Mouse (Mus musculus): ENCODE data around the gene L3mbtl1.

GRCm38 (mm10) chr2:162976001-162976400 is 32.7 kb downstream of the L3mbtl1 start:
- TF ChIP-seq POLR2A (IDR thresholded peaks at IDR 0.05; ENCODE audit: extremely low read depth, insufficient read depth, low read length) (no peak), CTCF (IDR thresholded peaks at IDR 0.05; ENCODE audit: low read depth, low read length) (no peak)
